In the genomic region with DNA sequence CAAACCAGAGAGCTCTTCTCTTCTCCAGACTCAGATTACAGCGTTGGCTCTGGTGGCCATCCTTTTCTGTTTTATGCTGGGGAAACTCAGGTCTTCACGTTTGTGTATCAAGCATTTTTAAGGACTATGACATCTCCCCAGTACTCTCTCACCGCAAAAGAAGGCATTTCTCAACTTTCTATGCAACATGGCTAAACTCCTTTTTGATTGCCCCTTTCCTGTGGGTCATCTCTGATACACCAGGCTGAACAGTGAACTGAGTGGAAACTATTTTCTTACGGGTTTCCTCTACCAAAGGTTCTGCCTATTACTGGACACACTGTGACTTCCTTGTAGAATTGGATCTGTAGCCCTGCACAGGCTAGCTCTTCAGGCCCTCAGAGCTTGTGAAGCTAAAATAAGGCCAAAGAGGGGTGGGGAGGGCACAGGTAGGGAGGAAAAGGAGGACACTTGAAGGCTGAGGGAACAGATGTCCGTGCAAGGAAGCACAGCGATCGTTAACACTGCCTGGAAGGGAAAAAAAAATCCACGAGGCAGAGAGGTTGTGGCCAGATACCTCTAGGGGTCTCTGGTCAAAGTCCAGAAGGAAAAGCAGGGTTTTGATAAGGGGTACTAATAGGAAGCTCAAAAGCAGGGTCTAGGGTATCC, we compare ENCODE assay signal across 8 mouse cellular contexts. TPM values are rescaled to one million over a fixed set of nuclear protein-coding genes. Genes with fewer than 3 reads are reported as not detected.
DNase-seq lines count a peak whose midpoint lies in the region; ATAC-seq and TF ChIP-seq lines count a peak whose summit lies in the region.

No protein-coding gene starts in this region.

- H3K4me1 ChIP-seq in heart, embryonic 10.5 days: peaks cover 21% of the 10 kb centered on the region
- peaks cover 22% of the 10 kb centered on the region for H3K4me1 ChIP-seq in E14TG2a.4 (replicated peaks; ENCODE audit: low read depth, low read length)
- no peaks in the 10 kb centered on the region; the same call in 1 of the 2 replicates for H3K4me1 ChIP-seq in forebrain, embryonic 11.5 days (replicated peaks; ENCODE audit: control insufficient read depth, insufficient read depth, low read length)
- peaks cover 5% of the 10 kb centered on the region for H3K4me1 ChIP-seq in liver, adult 2 months (ENCODE audit: control insufficient read depth, insufficient read depth, low read length)
- peaks cover 3% of the 10 kb centered on the region; the same call in 1 of the 2 replicates for H3K4me1 ChIP-seq in olfactory bulb, adult 2 months (ENCODE audit: control insufficient read depth, insufficient read depth, low read length)

- peak overlapping the region; percentile 98 for H3K27ac ChIP-seq in heart, embryonic 10.5 days
- peak overlapping the region; percentile 33; the same call in 1 of the 2 replicates for H3K27ac ChIP-seq in forebrain, embryonic 11.5 days (ENCODE audit: low read depth, low read length)
- peak overlapping the region; percentile 83 for H3K27ac ChIP-seq in liver, adult 2 months (replicated peaks; ENCODE audit: insufficient read depth, low read depth, low read length)
- peak overlapping the region; percentile 84 for H3K27ac ChIP-seq in olfactory bulb, adult 2 months (ENCODE audit: insufficient read depth, low read depth, low read length)

- H3K27me3 ChIP-seq in heart, embryonic 10.5 days (ENCODE audit: insufficient read depth, poor library complexity, severe bottlenecking): no peaks in the 10 kb centered on the region
- H3K27me3 ChIP-seq in E14TG2a.4 (ENCODE audit: insufficient read depth, low read length): peaks cover 6% of the 10 kb centered on the region; the same call in 1 of the 2 replicates
- no peaks in the 10 kb centered on the region for H3K27me3 ChIP-seq in forebrain, embryonic 11.5 days (ENCODE audit: control insufficient read depth, insufficient read depth, low read length)
- H3K27me3 ChIP-seq in liver, adult 2 months (ENCODE audit: control insufficient read depth, insufficient read depth, low read length): no peaks in the 10 kb centered on the region

- H3K9ac ChIP-seq in forebrain, embryonic 11.5 days (ENCODE audit: low read length): peak overlapping the region; percentile 58
- H3K9ac ChIP-seq in liver, adult 2 months (ENCODE audit: low read depth, low read length): peak overlapping the region; percentile 69

- no peak for DNase-seq in heart, embryonic 10.5 days (ENCODE audit: low spot score)
- no peak for DNase-seq in heart, adult 9 months (ENCODE audit: low spot score in 2 of 2)
- no peak for DNase-seq in forebrain, embryonic 11.5 days (ENCODE audit: low spot score)
- DNase-seq in liver, adult 2 months (ENCODE audit: extremely low read depth, low read depth, low spot score): no peak
- no peak for DNase-seq in yolk sac, embryonic 10.5 days (ENCODE audit: low spot score)

- H3K36me3 ChIP-seq in heart, embryonic 10.5 days: no peaks in the 10 kb centered on the region
- H3K36me3 ChIP-seq in E14TG2a.4 (ENCODE audit: insufficient read depth, low read length): no peaks in the 10 kb centered on the region
- H3K36me3 ChIP-seq in forebrain, embryonic 11.5 days (ENCODE audit: control insufficient read depth, insufficient read depth, low read length): no peaks in the 10 kb centered on the region
- H3K36me3 ChIP-seq in liver, adult 2 months (ENCODE audit: control insufficient read depth, insufficient read depth, low read length): no peaks in the 10 kb centered on the region

- TF ChIP-seq POLR2A in liver, adult 2 months (IDR thresholded peaks at IDR 0.05; ENCODE audit: extremely low read depth, insufficient read depth, low read length): no peak
- no peak for TF ChIP-seq POLR2A in olfactory bulb, adult 2 months (IDR thresholded peaks at IDR 0.05; ENCODE audit: insufficient read depth, low read depth, low read length)

- no peaks in the 10 kb centered on the region; the same call in 1 of the 2 replicates for H3K79me2 ChIP-seq in liver, adult 2 months (ENCODE audit: control insufficient read depth, insufficient read depth, low read length)

- H3K9me3 ChIP-seq in heart, embryonic 10.5 days: no peaks in the 10 kb centered on the region
- H3K9me3 ChIP-seq in E14TG2a.4 (ENCODE audit: low read length): no peaks in the 10 kb centered on the region
- H3K9me3 ChIP-seq in forebrain, embryonic 11.5 days (ENCODE audit: control insufficient read depth, low read length): no peaks in the 10 kb centered on the region

- 29% methylated on average over 8 of the region's 8 CpGs for WGBS in heart, embryonic 10.5 days
- WGBS in forebrain, embryonic 11.5 days: 35% methylated on average over 8 of the region's 8 CpGs
- 32% methylated on average over 8 of the region's 8 CpGs for WGBS in liver, adult 2 months
- WGBS in olfactory bulb, adult 2 months: 31% methylated on average over 8 of the region's 8 CpGs

- H3K4me3 ChIP-seq in heart, embryonic 10.5 days: peak overlapping the region; percentile 100
- H3K4me3 ChIP-seq in E14TG2a.4 (replicated peaks; ENCODE audit: low read length): peak overlapping the region; percentile 74
- peak overlapping the region; percentile 31 for H3K4me3 ChIP-seq in forebrain, embryonic 11.5 days (ENCODE audit: low read depth, low read length)
- H3K4me3 ChIP-seq in liver, adult 2 months (ENCODE audit: insufficient read depth, low read depth, low read length): peak overlapping the region; percentile 54
- H3K4me3 ChIP-seq in olfactory bulb, adult 2 months (ENCODE audit: insufficient read depth, low read depth, low read length): peak overlapping the region; percentile 27

- TF ChIP-seq CTCF in E14TG2a.4 (conservative IDR thresholded peaks at IDR 0.05; ENCODE audit: low read length): no peak
- TF ChIP-seq CTCF in liver, adult 2 months (IDR thresholded peaks at IDR 0.05; ENCODE audit: low read depth, low read length): no peak
- TF ChIP-seq CTCF in olfactory bulb, adult 2 months (IDR thresholded peaks at IDR 0.05; ENCODE audit: insufficient read depth, low read depth, low read length): no peak

- peak overlapping the region; percentile 64 for H3K4me2 ChIP-seq in forebrain, embryonic 11.5 days (ENCODE audit: low read depth, low read length, severe bottlenecking)

- no peak; the same call in 1 of the 2 replicates for ATAC-seq in forebrain, embryonic 11.5 days (replicated peaks; ENCODE audit: low FRiP score)
- ATAC-seq in CD4-positive, CD25-positive, alpha-beta regulatory T cell, adult 4 months: no peak

RNA-seq across cellular contexts. Expression of a gene that starts 0.6 kb away (rescaled TPM):
- 88.3 and 103 TPM in 2 replicates for polyA plus RNA-seq in heart, embryonic 10.5 days (2016; fragmentation: Nextera tagmentation; extraction: Ambion mirVana)
- polyA plus RNA-seq in forebrain, embryonic 11.5 days (2014; fragmentation: Nextera tagmentation; extraction: Ambion mirVana): 58.7 and 60.3 TPM in 2 replicates
- 55.6 and 65.2 TPM in 2 replicates for total RNA-seq in liver, adult 2 months (2014; rRNA removed)
- polyA plus RNA-seq in liver, adult 2 months (2012; rRNA removed): 115 and 141 TPM in 2 replicates
- 425 and 1,354 TPM in 2 replicates for polyA plus RNA-seq in olfactory bulb, adult 2 months (2012; ENCODE audit: insufficient read depth, insufficient read length, low replicate concordance, missing spikeins)
- 10 to 100 TPM; 70.3 to 72.6 TPM for polyA plus RNA-seq in CD4-positive, CD25-positive, alpha-beta regulatory T cell, adult 4 months (2017; shearing (Covaris generic))

RNA-seq across cellular contexts. Expression of a gene that starts 26.2 kb away (rescaled TPM):
- 33.1 and 38.8 TPM in 2 replicates for polyA plus RNA-seq in heart, embryonic 10.5 days (2016; fragmentation: Nextera tagmentation; extraction: Ambion mirVana)
- 34.7 and 35.8 TPM in 2 replicates for polyA plus RNA-seq in forebrain, embryonic 11.5 days (2014; fragmentation: Nextera tagmentation; extraction: Ambion mirVana)
- total RNA-seq in liver, adult 2 months (2014; rRNA removed): 1.3 and 1.5 TPM in 2 replicates
- 2.8 and 4.5 TPM in 2 replicates for polyA plus RNA-seq in liver, adult 2 months (2012; rRNA removed)
- polyA plus RNA-seq in olfactory bulb, adult 2 months (2012; ENCODE audit: insufficient read depth, insufficient read length, low replicate concordance, missing spikeins): not detected in 2 replicates
- polyA plus RNA-seq in CD4-positive, CD25-positive, alpha-beta regulatory T cell, adult 4 months (2017; shearing (Covaris generic)): not detected

Comparison
In these comparisons a context has a peak if more than half of its experiments do, and no peak if none do; other contexts are left out.
1. H3K27ac ChIP-seq: peak in every context shown above with its lines; median percentile 98 in heart, embryonic 10.5 days; 84 in olfactory bulb, adult 2 months; 83 in liver, adult 2 months; 33 in forebrain, embryonic 11.5 days.
2. H3K4me3 ChIP-seq: peak in every context shown above with its lines; median percentile 100 in heart, embryonic 10.5 days; 74 in E14TG2a.4; 54 in liver, adult 2 months; 31 in forebrain, embryonic 11.5 days; 27 in olfactory bulb, adult 2 months.